Mouse (Mus musculus) lung, embryonic 16.5 days (tissue): ENCODE data around the gene D430042O09Rik. TPM values are rescaled to one million over a fixed set of nuclear protein-coding genes. Genes with fewer than 3 reads are reported as not detected.
A peak's percentile ranks its signal among the peaks of the same experiment; 100 is the strongest.

Experiments
- ATAC-seq: fragments of 200-750 bp; cut with Nextera tagmentation; 2 replicates; pipeline ENCODE4 v1.8.0; 2017; ENCODE audit warnings: low read depth, mild to moderate bottlenecking, moderate library complexity
- H3K27ac ChIP-seq: fragments of 300-500 bp; sonication (generic); 2 replicates; pipeline ENCODE4 v1.5.1; 2014; ENCODE audit warnings: mild to moderate bottlenecking, control low read depth, low read length
- H3K27me3 ChIP-seq: fragments of 300-500 bp; sonication (generic); 2 replicates; pipeline ENCODE4 v1.6.1; 2014; ENCODE audit warnings: low read depth, low read length, mixed read lengths; ENCODE audit not compliant: control insufficient read depth, insufficient read depth
- H3K36me3 ChIP-seq: fragments of 300-500 bp; sonication (generic); 2 replicates; pipeline ENCODE4 v1.6.1; 2014; ENCODE audit warnings: low read length; ENCODE audit not compliant: control insufficient read depth, insufficient read depth
- H3K4me1 ChIP-seq: fragments of 300-500 bp; sonication (generic); replicated peaks from 2 replicates; pipeline ENCODE4 v1.6.1; 2014; ENCODE audit warnings: low read length, mixed read lengths; ENCODE audit not compliant: control insufficient read depth, insufficient read depth
- H3K4me2 ChIP-seq: fragments of 300-500 bp; sonication (generic); 2 replicates; pipeline ENCODE4 v1.6.1; 2014; ENCODE audit warnings: low read depth, low read length, control low read depth
- H3K4me3 ChIP-seq: fragments of 300-500 bp; sonication (generic); 2 replicates; pipeline ENCODE4 v1.5.1; 2014; ENCODE audit warnings: mild to moderate bottlenecking, low read length, control low read depth
- H3K9ac ChIP-seq: fragments of 300-500 bp; sonication (generic); 2 replicates; pipeline ENCODE4 v1.6.1; 2014; ENCODE audit warnings: low read length, control low read depth
- H3K9me3 ChIP-seq: fragments of 300-500 bp; sonication (generic); 2 replicates; pipeline ENCODE4 v1.6.1; 2016; ENCODE audit warnings: low read length; ENCODE audit not compliant: control insufficient read depth
- WGBS: fragments of 180-500 bp; shearing (Covaris S2); extraction: QIAGEN DNeasy Blood & Tissue Kit; methylation state at CpG from one replicate; pipeline ENCODE4 v1.1.7; 2014; 5-methylcytosine and 5-hydroxymethylcytosine counted together
- polyA plus RNA-seq: library from polyadenylated mRNA; unstranded; fragments of >200 nt; fragmentation: Nextera tagmentation; extraction: Ambion mirVana; gene quantifications from 2 replicates; pipeline ENCODE4 v1.2.1, GENCODE M21; 2015

D430042O09Rik gene
- polyA plus RNA-seq, 1 experiment from 2014 or later: 10.3 TPM

DNA sequence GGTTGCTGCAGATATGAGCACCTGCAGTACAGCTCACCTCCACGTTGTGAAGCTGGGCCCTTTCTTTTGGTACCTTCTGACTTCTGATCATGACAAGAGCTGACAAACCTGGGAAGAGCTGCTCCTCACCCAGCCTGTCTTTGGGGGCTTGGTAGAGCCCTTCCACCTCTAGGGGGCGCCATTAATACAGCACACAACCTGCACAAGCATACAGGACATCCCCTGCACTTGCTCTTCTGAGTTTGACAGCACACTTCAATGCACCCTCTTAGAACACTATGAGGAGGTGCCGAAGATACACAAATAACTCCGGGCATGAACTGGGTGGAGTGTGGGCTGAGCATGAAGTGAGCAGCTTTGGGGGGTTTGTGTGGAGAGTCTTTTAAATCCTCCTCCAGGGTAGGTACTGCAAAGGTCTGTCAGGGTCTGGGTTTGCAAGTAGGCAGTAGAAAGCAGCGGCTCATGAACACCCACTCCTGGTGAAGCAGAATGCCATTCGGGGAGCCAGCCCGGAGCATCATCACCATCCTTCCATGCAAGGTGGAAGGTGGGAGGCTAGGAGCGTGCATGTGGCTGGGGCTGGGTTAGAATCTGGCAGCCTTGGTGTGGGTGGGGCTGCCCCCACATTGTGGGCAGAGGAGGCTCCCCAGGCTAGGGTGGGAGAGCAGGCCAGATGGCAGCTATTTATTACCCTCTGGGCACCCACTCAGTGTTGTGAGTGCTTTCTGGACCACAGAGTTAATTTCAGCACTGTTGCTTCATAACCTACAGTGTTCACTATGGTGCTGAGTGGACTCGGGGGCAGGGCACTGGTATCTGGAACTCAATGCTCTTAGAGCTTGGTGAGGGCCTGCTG is 59.5 kb downstream of the D430042O09Rik start:
- no peak for ATAC-seq
- Histone ChIP-seq H3K27ac (no peak overlapping the region), H3K9me3 (no peaks in the 10 kb centered on the region), H3K9ac (no peak overlapping the region), H3K4me1 (0 out of 2 replicates have a peak, but pooled peaks cover 4% of the 10 kb centered on the region), H3K4me2 (no peak overlapping the region), H3K4me3 (no peak overlapping the region), H3K27me3 (no peaks in the 10 kb centered on the region), H3K36me3 (peaks cover 6% of the 10 kb centered on the region)
- WGBS: 59% methylated on average over 9 of the region's 9 CpGs

DNA sequence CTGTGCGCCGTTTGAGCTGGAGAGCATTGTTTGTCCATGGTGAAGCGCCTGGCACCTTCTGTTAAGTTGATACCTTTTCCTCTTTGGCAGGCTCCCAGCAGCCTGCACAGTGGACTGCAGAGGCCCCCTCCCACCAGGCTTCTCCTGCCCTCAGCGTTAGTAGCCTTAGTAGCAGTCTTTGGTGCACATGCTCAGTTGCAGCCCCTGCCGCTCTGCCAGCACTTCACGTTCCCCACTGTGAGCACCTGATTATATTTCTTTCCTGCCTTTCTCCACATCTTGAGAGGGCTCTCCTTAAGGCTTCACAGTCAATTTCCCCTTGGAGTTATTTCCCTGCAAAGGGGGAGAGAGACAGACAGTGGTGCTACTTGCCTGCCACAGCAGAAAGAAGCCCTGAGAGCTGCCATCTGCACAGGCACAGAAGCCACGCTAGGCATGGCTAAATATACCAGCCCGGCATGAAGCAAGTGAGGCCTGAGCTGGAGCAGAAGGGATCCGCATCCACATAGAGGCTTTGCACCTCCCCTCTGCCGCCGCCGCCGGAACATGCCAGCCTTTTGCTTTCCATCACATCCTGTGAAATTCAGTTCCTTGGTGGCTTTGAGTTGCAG is 65.4 kb downstream of the D430042O09Rik start:
- WGBS: 69% methylated on average over 13 of the region's 13 CpGs
- Histone ChIP-seq H3K4me1 (no peaks in the 10 kb centered on the region), H3K4me3 (no peak overlapping the region), H3K9ac (peak overlapping the region; percentile 4; the same call in 1 of the 2 replicates), H3K36me3 (peaks cover 11% of the 10 kb centered on the region), H3K4me2 (no peak overlapping the region), H3K27me3 (no peaks in the 10 kb centered on the region), H3K27ac (peak overlapping the region; percentile 67), H3K9me3 (no peaks in the 10 kb centered on the region)
- ATAC-seq: peak; percentile 90

DNA sequence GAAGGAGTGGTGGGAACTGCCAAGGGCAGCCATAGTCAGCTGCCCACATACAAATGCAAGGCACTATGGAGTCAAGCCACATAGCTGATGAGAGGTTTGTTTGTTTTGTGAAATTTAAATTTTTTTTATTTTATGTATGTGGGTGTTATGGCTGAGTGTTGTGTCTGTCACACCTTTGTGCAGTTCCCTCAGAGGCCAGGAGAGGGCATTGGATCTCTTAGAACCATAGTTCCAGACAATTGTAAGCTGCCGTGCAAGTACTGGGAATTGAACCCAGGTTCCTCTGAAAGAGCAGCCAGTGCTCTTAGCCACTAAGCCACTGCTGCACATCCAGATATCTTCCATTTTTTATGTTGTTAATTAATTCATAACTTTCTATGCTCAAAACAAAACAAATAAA is 75.5 kb downstream of the D430042O09Rik start:
- Histone ChIP-seq H3K4me1 (no peaks in the 10 kb centered on the region), H3K9me3 (no peaks in the 10 kb centered on the region), H3K27ac (no peak overlapping the region), H3K9ac (no peak overlapping the region), H3K27me3 (no peaks in the 10 kb centered on the region), H3K36me3 (0 out of 2 replicates have a peak, but pooled peaks cover 2% of the 10 kb centered on the region), H3K4me2 (no peak overlapping the region), H3K4me3 (no peak overlapping the region)
- 89% methylated on average over 1 of the region's 1 CpGs for WGBS
- no peak for ATAC-seq

DNA sequence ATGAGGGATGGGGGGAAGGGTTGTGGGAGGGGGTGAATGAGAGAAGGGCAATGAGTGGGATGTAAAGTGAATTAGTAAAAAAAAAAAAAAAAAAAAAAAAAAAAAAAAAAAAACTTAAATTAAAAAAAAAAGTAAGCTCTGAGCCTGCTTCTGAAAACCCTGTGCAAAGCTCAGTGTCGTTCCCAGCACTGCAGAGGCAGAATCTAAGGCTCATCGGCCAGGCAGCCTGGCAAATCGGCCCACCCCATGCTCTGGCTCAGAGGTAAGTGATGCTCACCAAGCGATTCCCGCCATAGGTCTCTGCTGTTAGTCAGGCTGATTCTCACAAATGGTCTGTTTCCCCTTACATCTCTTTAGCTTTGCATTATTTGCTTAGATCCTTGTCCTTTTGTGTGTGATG is 78.4 kb downstream of the D430042O09Rik start:
- Histone ChIP-seq H3K27me3 (no peaks in the 10 kb centered on the region), H3K36me3 (no peaks in the 10 kb centered on the region), H3K9me3 (no peaks in the 10 kb centered on the region), H3K27ac (no peak overlapping the region), H3K9ac (no peak overlapping the region), H3K4me3 (no peak overlapping the region), H3K4me2 (no peak overlapping the region), H3K4me1 (no peaks in the 10 kb centered on the region)
- ATAC-seq: no peak
- 83% methylated on average over 5 of the region's 5 CpGs for WGBS

DNA sequence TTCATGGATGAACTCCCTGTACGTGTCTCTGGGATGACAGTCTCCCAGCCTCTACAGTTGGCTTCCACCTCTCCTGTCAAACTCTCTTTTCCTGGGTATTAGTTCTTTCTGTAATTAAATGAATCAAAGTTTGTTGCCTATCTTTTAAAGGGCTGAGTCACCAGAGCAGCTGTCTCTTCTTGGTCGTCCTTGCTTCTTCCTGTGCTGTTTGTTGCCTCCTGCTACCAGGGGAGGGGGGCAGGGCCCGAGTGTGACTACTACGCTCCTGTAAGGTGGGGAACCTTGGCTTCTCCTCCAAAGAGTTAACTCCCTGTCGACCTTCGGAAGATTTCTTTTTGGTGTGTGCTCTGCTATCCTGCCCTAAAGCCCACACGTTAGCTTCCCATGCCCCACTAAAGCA is 79.4 kb downstream of the D430042O09Rik start:
- WGBS: 64% methylated on average over 7 of the region's 7 CpGs
- H3K4me1 ChIP-seq: no peaks in the 10 kb centered on the region
- H3K27me3 ChIP-seq: no peaks in the 10 kb centered on the region
- no peak for ATAC-seq
- H3K9ac ChIP-seq: no peak overlapping the region
- no peak overlapping the region for H3K27ac ChIP-seq
- no peaks in the 10 kb centered on the region for H3K9me3 ChIP-seq
- no peak overlapping the region for H3K4me2 ChIP-seq
- H3K36me3 ChIP-seq: no peaks in the 10 kb centered on the region
- H3K4me3 ChIP-seq: no peak overlapping the region

DNA sequence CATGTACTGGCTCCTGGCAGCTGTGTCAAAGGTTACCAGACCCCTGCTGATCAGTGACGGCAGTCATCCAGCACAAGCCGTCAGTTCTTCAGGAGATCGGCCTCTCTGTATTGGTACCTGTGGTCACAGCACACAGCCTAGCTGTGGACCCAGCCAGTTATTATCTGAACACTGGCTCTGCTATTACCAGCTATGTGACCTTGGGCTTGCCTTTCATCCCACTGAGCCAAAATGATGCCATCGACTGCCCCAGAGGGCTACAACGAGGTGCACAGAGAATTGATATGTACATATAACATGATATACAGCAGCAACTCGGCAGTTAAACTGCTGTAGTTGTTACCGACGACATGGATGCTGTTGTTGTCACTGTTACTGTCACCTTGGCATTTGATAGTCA is 82.4 kb downstream of the D430042O09Rik start:
- H3K4me1 ChIP-seq: no peaks in the 10 kb centered on the region
- H3K27me3 ChIP-seq: no peaks in the 10 kb centered on the region
- no peak overlapping the region for H3K4me3 ChIP-seq
- 76% methylated on average over 8 of the region's 8 CpGs for WGBS
- no peak overlapping the region for H3K27ac ChIP-seq
- no peak overlapping the region for H3K9ac ChIP-seq
- H3K36me3 ChIP-seq: no peaks in the 10 kb centered on the region
- no peak overlapping the region for H3K4me2 ChIP-seq
- no peak for ATAC-seq
- H3K9me3 ChIP-seq: no peaks in the 10 kb centered on the region

DNA sequence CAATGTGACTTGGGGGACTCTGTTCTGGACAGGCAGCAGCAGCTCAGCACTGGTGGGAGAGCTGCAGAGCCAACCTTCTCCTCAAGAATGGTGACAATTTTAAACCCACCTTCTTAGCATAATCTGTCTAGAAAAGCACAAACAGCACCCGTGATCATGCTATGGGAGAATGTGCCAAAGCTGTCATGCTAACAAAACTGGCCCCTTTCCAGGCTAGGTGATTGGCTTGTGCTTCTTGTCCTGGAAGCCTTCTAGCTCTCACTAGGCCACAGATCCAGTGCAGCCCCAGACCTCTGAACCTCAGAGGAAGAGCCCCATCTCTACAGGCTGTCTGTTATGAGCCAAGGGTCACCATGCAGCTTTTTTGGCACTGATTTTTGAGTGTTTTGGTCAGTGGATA is 98.9 kb downstream of the D430042O09Rik start:
- no peaks in the 10 kb centered on the region for H3K27me3 ChIP-seq
- H3K9me3 ChIP-seq: no peaks in the 10 kb centered on the region
- 62% methylated on average over 1 of the region's 1 CpGs for WGBS
- H3K36me3 ChIP-seq: no peaks in the 10 kb centered on the region
- no peaks in the 10 kb centered on the region for H3K4me1 ChIP-seq
- ATAC-seq: no peak
- no peak overlapping the region for H3K27ac ChIP-seq
- no peak overlapping the region for H3K9ac ChIP-seq
- H3K4me3 ChIP-seq: no peak overlapping the region
- no peak overlapping the region for H3K4me2 ChIP-seq

DNA sequence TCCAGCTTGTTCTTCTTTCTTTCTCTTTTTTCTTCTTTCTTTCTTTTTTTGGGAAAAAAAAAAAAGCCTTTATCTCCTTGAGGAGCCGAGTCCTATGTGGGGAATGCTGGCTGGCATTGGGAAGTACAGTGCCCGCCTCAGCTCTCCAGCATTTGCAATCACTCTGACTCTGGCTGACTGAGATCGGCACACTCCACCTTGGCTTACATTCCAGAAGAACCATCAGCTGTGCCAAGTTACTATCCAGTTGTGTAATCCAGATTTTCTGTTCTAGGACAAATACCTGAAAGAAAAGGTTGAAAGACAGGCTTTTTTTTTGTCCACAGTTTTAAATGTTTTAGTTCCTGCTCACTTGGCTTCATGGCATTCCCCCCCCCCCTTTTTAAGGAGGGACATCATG is 100.5 kb downstream of the D430042O09Rik start:
- Histone ChIP-seq H3K4me3 (no peak overlapping the region), H3K4me1 (no peaks in the 10 kb centered on the region), H3K27ac (no peak overlapping the region), H3K27me3 (no peaks in the 10 kb centered on the region), H3K4me2 (no peak overlapping the region), H3K9ac (no peak overlapping the region), H3K36me3 (peaks cover under 1% of the 10 kb centered on the region; the same call in 1 of the 2 replicates), H3K9me3 (no peaks in the 10 kb centered on the region)
- ATAC-seq: no peak
- WGBS: 72% methylated on average over 3 of the region's 3 CpGs

DNA sequence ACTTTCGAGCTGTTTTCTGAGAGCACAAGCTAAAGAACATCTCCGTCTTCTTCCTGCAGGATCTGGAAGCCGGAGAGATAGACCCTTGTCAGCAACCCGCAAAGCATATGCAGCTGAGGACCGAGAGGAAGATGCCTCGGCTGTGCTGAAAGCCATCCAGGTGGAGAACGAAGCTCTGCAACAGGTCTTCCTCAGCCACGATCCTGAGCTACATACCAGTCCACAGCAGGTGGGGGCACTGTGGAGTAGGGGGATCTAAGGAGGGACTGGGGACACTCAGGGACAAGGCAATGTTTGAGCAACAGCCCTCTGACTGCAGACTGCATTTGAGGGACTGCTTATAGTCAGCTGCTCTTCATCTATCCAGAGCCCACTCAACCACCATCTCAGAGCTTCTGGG is 105.0 kb downstream of the D430042O09Rik start:
- 87% methylated on average over 8 of the region's 8 CpGs for WGBS
- Histone ChIP-seq H3K27me3 (no peaks in the 10 kb centered on the region), H3K4me3 (no peak overlapping the region), H3K9ac (no peak overlapping the region), H3K36me3 (peaks cover 3% of the 10 kb centered on the region; the same call in 1 of the 2 replicates), H3K4me2 (no peak overlapping the region), H3K4me1 (no peaks in the 10 kb centered on the region), H3K9me3 (no peaks in the 10 kb centered on the region), H3K27ac (no peak overlapping the region)
- ATAC-seq: no peak
